Comparison of ENCODE assay signal across 8 mouse cellular contexts in genomic region chr9:99568347-99569070, GRCm38 (mm10). TPM values are rescaled to one million over a fixed set of nuclear protein-coding genes. Genes with fewer than 3 reads are reported as not detected.
DNase-seq lines count a peak whose midpoint lies in the region; ATAC-seq and TF ChIP-seq lines count a peak whose summit lies in the region.

Gene Armc8 (minus strand): TSS chr9:99568899.

- H3K4me1 ChIP-seq in embryonic facial prominence, embryonic 14.5 days (ENCODE audit: control insufficient read depth, insufficient read depth, low read length): peaks cover 9% of the 10 kb centered on the region
- H3K4me1 ChIP-seq in limb, embryonic 14.5 days (ENCODE audit: control insufficient read depth, insufficient read depth, low read length): peaks cover 10% of the 10 kb centered on the region
- H3K4me1 ChIP-seq in midbrain, postnatal 0 days (ENCODE audit: insufficient read depth, low read length): peaks cover 7% of the 10 kb centered on the region; the same call in 1 of the 2 replicates

- 0 out of 2 replicates have a peak, but pooled peaks have one; percentile 48 for TF ChIP-seq POLR2A in limb, embryonic 14.5 days (IDR thresholded peaks at IDR 0.05; ENCODE audit: borderline replicate concordance, extremely low read depth, insufficient read depth, insufficient read length)

- peak; percentile 87 for DNase-seq in 3T3-L1 (ENCODE audit: low read depth, low spot score)
- DNase-seq in adrenal gland, postnatal 4 days (ENCODE audit: low spot score in 2 of 2): peak; percentile 80 to 84
- DNase-seq in embryonic facial prominence, embryonic 14.5 days (ENCODE audit: low spot score): peak; percentile 93
- peak; percentile 83 for DNase-seq in heart, adult 8-10 months (ENCODE audit: low spot score)
- peak; percentile 95 for DNase-seq in kidney, adult 9 months
- peak; percentile 89 for DNase-seq in limb, embryonic 14.5 days (ENCODE audit: low spot score)
- peak; percentile 91 for DNase-seq in midbrain, postnatal 0 days (ENCODE audit: low spot score)
- peak; percentile 83 to 87 for DNase-seq in spleen, postnatal 14 days (ENCODE audit: low spot score in 2 of 2)

- no peaks in the 10 kb centered on the region for H3K36me3 ChIP-seq in embryonic facial prominence, embryonic 14.5 days (ENCODE audit: control insufficient read depth, insufficient read depth, low read length)
- H3K36me3 ChIP-seq in limb, embryonic 14.5 days (ENCODE audit: control insufficient read depth, insufficient read depth, low read length): no peaks in the 10 kb centered on the region
- no peaks in the 10 kb centered on the region for H3K36me3 ChIP-seq in midbrain, postnatal 0 days (ENCODE audit: insufficient read depth, low read length)

- no peaks in the 10 kb centered on the region for H3K27me3 ChIP-seq in embryonic facial prominence, embryonic 14.5 days (replicated peaks; ENCODE audit: control insufficient read depth, insufficient read depth, low read length)
- no peaks in the 10 kb centered on the region for H3K27me3 ChIP-seq in limb, embryonic 14.5 days (ENCODE audit: control insufficient read depth, insufficient read depth, low read length)
- H3K27me3 ChIP-seq in midbrain, postnatal 0 days (ENCODE audit: insufficient read depth, low read length): no peaks in the 10 kb centered on the region

- H3K27ac ChIP-seq in embryonic facial prominence, embryonic 14.5 days (replicated peaks; ENCODE audit: low read depth, low read length): peak within 1 kb of the TSS; percentile 95
- peak within 1 kb of the TSS; percentile 98 for H3K27ac ChIP-seq in limb, embryonic 14.5 days (replicated peaks; ENCODE audit: low read depth, low read length)
- peak within 1 kb of the TSS; percentile 98 for H3K27ac ChIP-seq in midbrain, postnatal 0 days (ENCODE audit: low read depth, low read length)

- peak within 1 kb of the TSS; percentile 95 for H3K9ac ChIP-seq in embryonic facial prominence, embryonic 14.5 days (ENCODE audit: low read depth, low read length)
- H3K9ac ChIP-seq in limb, embryonic 14.5 days (ENCODE audit: low read depth, low read length, severe bottlenecking): peak within 1 kb of the TSS; percentile 93
- peak within 1 kb of the TSS; percentile 93 for H3K9ac ChIP-seq in midbrain, postnatal 0 days (replicated peaks; ENCODE audit: low read length, poor library complexity, severe bottlenecking)

- peak within 1 kb of the TSS; percentile 74 for H3K4me3 ChIP-seq in embryonic facial prominence, embryonic 14.5 days (ENCODE audit: low read depth, low read length)
- H3K4me3 ChIP-seq in limb, embryonic 14.5 days (replicated peaks; ENCODE audit: low read length): peak within 1 kb of the TSS; percentile 83
- H3K4me3 ChIP-seq in midbrain, postnatal 0 days (ENCODE audit: low read depth, low read length): peak within 1 kb of the TSS; percentile 97

- peak; percentile 96 for ATAC-seq in embryonic facial prominence, embryonic 14.5 days (ENCODE audit: low read depth)
- ATAC-seq in limb, embryonic 14.5 days (ENCODE audit: low FRiP score, low read depth): peak; percentile 96
- ATAC-seq in midbrain, postnatal 0 days (ENCODE audit: low FRiP score): peak; percentile 94

- TF ChIP-seq CTCF in midbrain, postnatal 0 days (IDR thresholded peaks at IDR 0.05): 0 out of 2 replicates have a peak, but pooled peaks have one; percentile 5

- no peaks in the 10 kb centered on the region for H3K9me3 ChIP-seq in embryonic facial prominence, embryonic 14.5 days (ENCODE audit: control insufficient read depth, low read length)
- no peaks in the 10 kb centered on the region for H3K9me3 ChIP-seq in limb, embryonic 14.5 days (ENCODE audit: control insufficient read depth, low read length)
- H3K9me3 ChIP-seq in midbrain, postnatal 0 days (ENCODE audit: low read length): no peaks in the 10 kb centered on the region

- under 1% methylated on average over 52 of the region's 70 CpGs for WGBS in embryonic facial prominence, embryonic 14.5 days
- WGBS in limb, embryonic 14.5 days: under 1% methylated on average over 67 of the region's 70 CpGs
- WGBS in midbrain, postnatal 0 days: under 1% methylated on average over 67 of the region's 70 CpGs

- H3K4me2 ChIP-seq in embryonic facial prominence, embryonic 14.5 days (ENCODE audit: low read depth, low read length): peak within 1 kb of the TSS; percentile 91
- peak within 1 kb of the TSS; percentile 85 for H3K4me2 ChIP-seq in limb, embryonic 14.5 days (replicated peaks; ENCODE audit: low read depth, low read length, severe bottlenecking)
- peak within 1 kb of the TSS; percentile 88 for H3K4me2 ChIP-seq in midbrain, postnatal 0 days (ENCODE audit: low read depth, low read length, poor library complexity, severe bottlenecking)

RNA-seq across cellular contexts. Expression of gene Armc8, which starts in this region (rescaled TPM):
- 10 to 100 TPM; 34.3 to 38.9 TPM for total RNA-seq in adrenal gland, postnatal 4 days (2021)
- polyA plus RNA-seq in embryonic facial prominence, embryonic 14.5 days (2014; fragmentation: Nextera tagmentation; extraction: Ambion mirVana): 21.0 and 22.8 TPM in 2 replicates
- total RNA-seq in heart, adult 8-10 months (2022): 10 to 100 TPM; 15.5 to 17.6 (median 16.1) TPM
- polyA plus RNA-seq in limb, embryonic 14.5 days (2012; rRNA removed): 17.9 and 18.2 TPM in 2 replicates
- 17.8 and 19.0 TPM in 2 replicates for polyA plus RNA-seq in limb, embryonic 14.5 days (2014; fragmentation: Nextera tagmentation; extraction: Ambion mirVana)
- total RNA-seq in midbrain, postnatal 0 days (2014; rRNA removed): 75.9 and 87.9 TPM in 2 replicates
- 75.4 and 77.5 TPM in 2 replicates for polyA plus RNA-seq in midbrain, postnatal 0 days (2015; fragmentation: Nextera tagmentation; extraction: Ambion mirVana)

Comparison
In these comparisons a context has a peak if more than half of its experiments do, and no peak if none do; other contexts are left out.
1. Peak in every context shown above with its lines: DNase-seq, ATAC-seq, H3K4me3 ChIP-seq and H3K27ac ChIP-seq.